Mouse (Mus musculus) hindbrain, embryonic 15.5 days (tissue): ENCODE data around the gene Pank3. TPM values are rescaled to one million over a fixed set of nuclear protein-coding genes. Genes with fewer than 3 reads are reported as not detected.
"Not testable (repeated sequence)": the region's sequence is repeated elsewhere in the genome, so short reads cannot be mapped to it uniquely, and the experiment has no call there.

ENCODE experiments used
- ATAC-seq: fragments of 200-750 bp; cut with Nextera tagmentation; 2 replicates; pipeline ENCODE4 v1.8.0; 2017; ENCODE audit warnings: low read depth, moderate number of reproducible peaks, moderate TSS enrichment; ENCODE audit not compliant: low FRiP score
- H3K27ac ChIP-seq: fragments of 300-500 bp; sonication (generic); replicated peaks from 2 replicates; pipeline ENCODE4 v1.5.1; 2015; ENCODE audit warnings: mild to moderate bottlenecking, inconsistent platforms
- H3K27me3 ChIP-seq: fragments of 300-500 bp; sonication (generic); 2 replicates; pipeline ENCODE4 v1.6.1; 2015; ENCODE audit warnings: control low read depth, inconsistent platforms
- H3K36me3 ChIP-seq: fragments of 300-500 bp; sonication (generic); 2 replicates; pipeline ENCODE4 v1.6.1; 2015; ENCODE audit warnings: control low read depth, inconsistent platforms
- H3K4me1 ChIP-seq: fragments of 300-500 bp; sonication (generic); replicated peaks from 2 replicates; pipeline ENCODE4 v1.6.1; 2015; ENCODE audit warnings: control low read depth, inconsistent platforms
- H3K4me2 ChIP-seq: fragments of 300-500 bp; sonication (generic); 2 replicates; pipeline ENCODE4 v1.6.1; 2015; ENCODE audit warnings: moderate library complexity, mild to moderate bottlenecking, inconsistent platforms
- H3K4me3 ChIP-seq: fragments of 300-500 bp; sonication (generic); 2 replicates; pipeline ENCODE4 v1.5.1; 2015; ENCODE audit warnings: mild to moderate bottlenecking, inconsistent platforms
- H3K9ac ChIP-seq: fragments of 300-500 bp; sonication (generic); 2 replicates; pipeline ENCODE4 v1.6.1; 2015; ENCODE audit warnings: inconsistent platforms
- H3K9me3 ChIP-seq: fragments of 300-500 bp; sonication (generic); 2 replicates; pipeline ENCODE4 v1.6.1; 2016; ENCODE audit warnings: control low read depth, inconsistent platforms
- WGBS: fragments of 180-500 bp; shearing (Covaris S2); methylation state at CpG from one replicate; pipeline ENCODE4 v1.1.7; 2015; 5-methylcytosine and 5-hydroxymethylcytosine counted together
- polyA plus RNA-seq: library from polyadenylated mRNA; unstranded; fragments of >200 nt; fragmentation: Nextera tagmentation; extraction: Ambion mirVana; gene quantifications from 2 replicates; pipeline ENCODE4 v1.2.1, GENCODE M21; 2015

Gene Pank3
- polyA plus RNA-seq, 1 experiment from 2014 or later, result 20.4 TPM

GRCm38 (mm10) chr11:35783038-35783437, 13.8 kb downstream of the Pank3 start:
- no peak overlapping the region for H3K9ac ChIP-seq
- H3K27ac ChIP-seq, result no peak overlapping the region
- no peak for ATAC-seq
- H3K9me3 ChIP-seq, result no peaks in the 10 kb centered on the region
- H3K4me1 ChIP-seq, result no peaks in the 10 kb centered on the region
- no peak overlapping the region for H3K4me2 ChIP-seq
- no peaks in the 10 kb centered on the region for H3K27me3 ChIP-seq
- 90% methylated on average over 5 of the region's 5 CpGs for WGBS
- peaks cover 61% of the 10 kb centered on the region for H3K36me3 ChIP-seq
- no peak overlapping the region for H3K4me3 ChIP-seq

DNA sequence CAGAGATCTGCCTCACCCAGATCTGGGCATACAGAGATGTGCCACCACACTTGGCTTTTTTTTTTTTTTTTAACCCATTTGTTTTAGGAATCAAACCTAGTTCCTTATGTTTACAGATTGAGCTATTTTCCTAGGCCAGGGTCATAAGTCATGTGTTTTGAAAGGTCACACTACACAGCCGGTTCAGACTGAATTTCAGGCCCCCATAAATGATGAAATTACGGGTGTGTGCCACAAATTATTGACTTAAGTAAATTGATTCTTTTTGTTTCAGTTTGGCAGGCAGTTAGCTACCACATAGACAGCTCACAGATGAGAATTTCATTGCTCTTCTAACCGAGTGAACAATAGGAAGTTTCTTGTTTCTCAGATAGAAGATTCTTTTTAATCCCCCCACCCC, 14.7 kb downstream of the Pank3 start:
- ATAC-seq, result no peak

DNA sequence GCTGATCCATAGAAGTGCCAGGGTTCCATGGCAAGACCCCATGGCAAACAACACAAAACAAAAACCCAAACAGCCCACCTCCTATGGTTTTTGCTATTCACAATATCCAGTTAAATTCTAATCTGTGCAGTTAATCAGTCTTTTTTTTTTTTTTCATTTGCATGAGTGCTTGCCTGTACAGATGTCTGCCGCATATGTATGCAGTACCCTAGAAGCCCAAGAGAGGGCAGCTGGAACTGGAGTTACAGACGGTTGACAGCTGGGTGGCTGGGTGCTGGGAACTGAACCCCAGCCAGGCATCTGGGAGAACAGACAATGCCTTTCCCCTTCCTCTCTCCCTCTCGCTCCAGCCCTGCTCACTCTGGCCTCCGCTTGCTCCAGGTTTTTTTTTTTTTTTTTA, 15.3 kb downstream of the Pank3 start:
- Histone ChIP-seq H3K4me3 (no peak overlapping the region), H3K9me3 (no peaks in the 10 kb centered on the region), H3K4me1 (no peaks in the 10 kb centered on the region), H3K27ac (no peak overlapping the region), H3K36me3 (peaks cover 46% of the 10 kb centered on the region), H3K9ac (no peak overlapping the region), H3K4me2 (no peak overlapping the region), H3K27me3 (no peaks in the 10 kb centered on the region)
- ATAC-seq, result no peak
- 96% methylated on average over 4 of the region's 4 CpGs for WGBS

More for the DNA sequence above, 14.7 kb downstream of the Pank3 start:
- no peaks in the 10 kb centered on the region for H3K27me3 ChIP-seq
- H3K4me3 ChIP-seq, result no peak overlapping the region
- no peak overlapping the region for H3K27ac ChIP-seq
- H3K4me1 ChIP-seq, result no peaks in the 10 kb centered on the region
- H3K9me3 ChIP-seq, result no peaks in the 10 kb centered on the region
- peaks cover 52% of the 10 kb centered on the region for H3K36me3 ChIP-seq
- no peak overlapping the region for H3K9ac ChIP-seq
- H3K4me2 ChIP-seq, result no peak overlapping the region
- WGBS, result 90% methylated on average over 3 of the region's 3 CpGs

DNA sequence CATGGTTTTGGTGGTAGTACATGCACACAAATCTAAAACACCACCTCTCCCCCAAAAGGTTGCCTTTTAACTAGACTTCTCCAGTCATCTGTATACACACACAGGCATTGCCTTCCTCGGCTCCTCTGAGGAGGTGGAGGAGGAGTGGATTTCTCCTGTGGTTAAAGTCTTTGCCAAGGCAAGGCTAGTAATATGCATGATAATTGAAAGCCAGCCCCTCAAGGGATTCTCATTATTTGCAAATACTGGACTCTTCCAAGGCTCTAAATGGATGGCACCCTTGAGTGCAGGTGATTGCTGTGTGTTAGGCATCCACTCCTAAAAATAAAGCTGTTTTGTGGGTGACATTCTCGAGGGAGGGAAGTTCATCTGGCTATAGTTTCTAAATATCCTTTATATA, 19.2 kb downstream of the Pank3 start:
- WGBS, result 48% methylated on average over 2 of the region's 2 CpGs
- no peak overlapping the region for H3K4me3 ChIP-seq
- H3K4me2 ChIP-seq, result no peak overlapping the region
- no peak overlapping the region for H3K9ac ChIP-seq
- H3K9me3 ChIP-seq, result no peaks in the 10 kb centered on the region
- no peaks in the 10 kb centered on the region for H3K27me3 ChIP-seq
- no peaks in the 10 kb centered on the region for H3K4me1 ChIP-seq
- H3K36me3 ChIP-seq, result peaks cover 36% of the 10 kb centered on the region
- no peak for ATAC-seq
- H3K27ac ChIP-seq, result no peak overlapping the region

DNA sequence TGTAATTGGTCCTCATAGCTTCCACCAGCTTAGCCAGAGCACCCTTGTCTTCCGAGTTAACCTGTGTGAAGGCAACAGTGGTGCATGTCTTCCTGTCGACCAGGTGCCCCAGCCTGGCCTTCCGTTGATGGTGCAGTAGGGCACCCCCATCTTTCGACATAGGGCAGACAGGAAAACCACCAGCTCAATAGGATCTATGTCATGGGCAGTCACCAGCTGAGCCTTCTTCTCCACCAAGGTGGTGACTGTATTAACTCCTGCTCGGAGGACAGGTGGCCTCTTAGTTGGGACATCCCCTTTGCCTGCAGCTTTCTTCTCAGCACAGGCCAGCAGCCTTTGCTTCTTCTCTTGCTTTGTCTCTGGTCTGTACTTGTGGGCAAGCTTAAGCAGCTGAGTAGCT, 23.5 kb downstream of the Pank3 start:
- H3K4me2 ChIP-seq, H3K4me3 ChIP-seq, H3K27ac ChIP-seq, ATAC-seq, H3K9me3 ChIP-seq, H3K27me3 ChIP-seq, H3K9ac ChIP-seq: not testable (repeated sequence)
- Histone ChIP-seq H3K36me3 (peaks cover 11% of the 10 kb centered on the region), H3K4me1 (peaks cover 19% of the 10 kb centered on the region)
- WGBS, result 84% methylated on average over 5 of the region's 5 CpGs

GRCm38 (mm10) chr11:35797751-35798494, 28.6 kb downstream of the Pank3 start:
- Histone ChIP-seq H3K36me3 (no peaks in the 10 kb centered on the region), H3K27ac (peak overlapping the region; percentile 92), H3K4me1 (peaks cover 28% of the 10 kb centered on the region), H3K9ac (peak overlapping the region; percentile 84), H3K4me2 (peak overlapping the region; percentile 80), H3K4me3 (peak overlapping the region; percentile 73), H3K9me3 (no peaks in the 10 kb centered on the region), H3K27me3 (0 out of 2 replicates have a peak, but pooled peaks cover 7% of the 10 kb centered on the region)
- WGBS, result 2% methylated on average over 75 of the region's 86 CpGs
- peak; percentile 80 for ATAC-seq

DNA sequence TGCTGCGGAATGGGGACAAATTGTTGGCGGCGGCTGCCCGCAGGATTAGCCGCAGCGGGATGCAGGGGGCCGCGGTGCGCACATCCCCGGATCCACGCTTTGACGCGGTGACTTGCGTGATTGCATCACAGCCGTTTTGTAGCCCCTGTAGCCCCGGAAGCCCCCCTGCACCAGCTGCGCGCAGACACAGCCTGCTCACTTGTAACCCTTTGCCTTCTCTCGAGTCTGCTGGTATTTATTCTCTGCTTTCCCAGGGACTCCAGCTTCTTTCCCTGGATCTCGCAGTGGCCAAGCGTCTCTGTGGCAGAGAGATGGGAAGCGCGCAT, 29.2 kb downstream of the Pank3 start:
- Histone ChIP-seq H3K27me3 (0 out of 2 replicates have a peak, but pooled peaks cover 7% of the 10 kb centered on the region), H3K4me3 (peak overlapping the region; percentile 73), H3K4me2 (peak overlapping the region; percentile 80), H3K27ac (peak overlapping the region; percentile 92), H3K36me3 (no peaks in the 10 kb centered on the region), H3K4me1 (peaks cover 28% of the 10 kb centered on the region), H3K9me3 (no peaks in the 10 kb centered on the region), H3K9ac (peak overlapping the region; percentile 84)
- WGBS, result 1% methylated on average over 23 of the region's 23 CpGs
- peak; percentile 95 for ATAC-seq

- Histone ChIP-seq H3K4me2 (peak within 1 kb of the TSS; percentile 80), H3K27me3 (0 out of 2 replicates have a peak, but pooled peaks cover 7% of the 10 kb centered on the region), H3K9me3 (no peaks in the 10 kb centered on the region), H3K4me1 (peaks cover 28% of the 10 kb centered on the region), H3K27ac (peak within 1 kb of the TSS; percentile 92), H3K36me3 (no peaks in the 10 kb centered on the region), H3K4me3 (peak within 1 kb of the TSS; percentile 73), H3K9ac (peak within 1 kb of the TSS; percentile 84)
- WGBS, result 9% methylated on average over 11 of the region's 11 CpGs
- ATAC-seq, result 0 out of 2 replicates have a peak, but pooled peaks have one; percentile 40
Observed at GRCm38 (mm10) chr11:35798874-35799273, 29.6 kb downstream of the Pank3 start, which contains the start of gene Fbll1. Gene Fbll1 (minus strand): TSS chr11:35798884.

GRCm38 (mm10) chr11:35801332-35801731, 32.0 kb downstream of the Pank3 start:
- H3K9ac ChIP-seq, result no peak overlapping the region
- no peak for ATAC-seq
- H3K4me3 ChIP-seq, result no peak overlapping the region
- no peaks in the 10 kb centered on the region for H3K36me3 ChIP-seq
- 0 out of 2 replicates have a peak, but pooled peaks cover 3% of the 10 kb centered on the region for H3K27me3 ChIP-seq
- WGBS, result 81% methylated on average over 5 of the region's 5 CpGs
- no peak overlapping the region for H3K27ac ChIP-seq
- H3K4me2 ChIP-seq, result no peak overlapping the region
- no peaks in the 10 kb centered on the region for H3K9me3 ChIP-seq
- peaks cover 23% of the 10 kb centered on the region for H3K4me1 ChIP-seq

GRCm38 (mm10) chr11:35811458-35811857, 42.2 kb downstream of the Pank3 start:
- H3K4me2 ChIP-seq, result no peak overlapping the region
- no peaks in the 10 kb centered on the region for H3K4me1 ChIP-seq
- 86% methylated on average over 10 of the region's 10 CpGs for WGBS
- H3K9me3 ChIP-seq, result no peaks in the 10 kb centered on the region
- H3K9ac ChIP-seq, result no peak overlapping the region
- no peaks in the 10 kb centered on the region for H3K27me3 ChIP-seq
- H3K36me3 ChIP-seq, result peaks cover 88% of the 10 kb centered on the region
- ATAC-seq, result no peak
- no peak overlapping the region for H3K4me3 ChIP-seq
- no peak overlapping the region for H3K27ac ChIP-seq

DNA sequence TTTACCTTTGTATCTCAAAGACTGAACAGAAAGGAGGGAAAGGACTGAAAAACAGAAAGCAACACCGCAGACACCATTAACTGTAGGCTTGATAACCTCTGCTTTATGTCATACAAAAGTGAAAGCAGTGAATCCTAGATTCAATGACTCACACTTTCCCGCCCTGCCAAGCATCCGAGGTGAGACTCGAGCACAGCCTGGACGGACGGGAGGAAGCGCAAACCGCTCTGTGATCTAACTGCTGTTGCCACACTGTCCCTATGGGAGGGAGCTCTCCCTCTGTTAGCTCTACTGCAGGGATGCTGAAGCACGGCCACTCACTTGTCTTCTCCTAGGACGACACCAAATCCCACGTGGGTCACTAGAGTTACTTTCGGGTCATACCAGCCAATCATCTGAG, 47.0 kb downstream of the Pank3 start:
- H3K27ac ChIP-seq, result no peak overlapping the region
- 94% methylated on average over 12 of the region's 12 CpGs for WGBS
- peaks cover 89% of the 10 kb centered on the region for H3K36me3 ChIP-seq
- H3K4me3 ChIP-seq, result no peak overlapping the region
- H3K4me2 ChIP-seq, result no peak overlapping the region
- H3K9me3 ChIP-seq, result no peaks in the 10 kb centered on the region
- no peaks in the 10 kb centered on the region for H3K4me1 ChIP-seq
- no peak overlapping the region for H3K9ac ChIP-seq
- no peak for ATAC-seq
- H3K27me3 ChIP-seq, result no peaks in the 10 kb centered on the region

DNA sequence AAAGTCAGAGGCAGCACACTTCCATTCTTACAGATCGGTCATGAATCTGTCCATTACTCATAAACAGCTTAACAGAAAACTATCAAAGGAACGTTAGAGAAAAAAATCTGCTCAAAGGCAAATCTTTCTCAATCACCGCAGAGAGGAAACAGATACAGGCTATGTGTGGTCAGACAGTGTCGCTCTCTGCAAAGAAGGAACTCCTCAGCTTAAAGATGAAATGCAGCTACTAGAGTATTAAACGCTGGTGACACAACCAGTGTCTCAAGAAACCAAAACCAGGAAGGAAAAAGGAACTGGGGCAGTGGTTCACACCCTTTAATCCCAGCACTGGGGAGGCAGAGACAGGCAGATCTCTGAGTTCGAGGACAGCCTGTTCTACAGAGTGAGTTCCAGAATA, 58.4 kb downstream of the Pank3 start:
- no peaks in the 10 kb centered on the region for H3K9me3 ChIP-seq
- H3K9ac ChIP-seq, result no peak overlapping the region
- peaks cover 6% of the 10 kb centered on the region for H3K4me1 ChIP-seq
- H3K27ac ChIP-seq, result no peak overlapping the region
- WGBS, result 96% methylated on average over 6 of the region's 6 CpGs
- H3K4me2 ChIP-seq, result no peak overlapping the region
- H3K27me3 ChIP-seq, result no peaks in the 10 kb centered on the region
- peaks cover 75% of the 10 kb centered on the region for H3K36me3 ChIP-seq
- H3K4me3 ChIP-seq, result no peak overlapping the region
- no peak for ATAC-seq

GRCm38 (mm10) chr11:35832139-35832538, 62.9 kb downstream of the Pank3 start:
- peaks cover 40% of the 10 kb centered on the region for H3K36me3 ChIP-seq
- no peak overlapping the region for H3K4me2 ChIP-seq
- peaks cover 17% of the 10 kb centered on the region for H3K4me1 ChIP-seq
- ATAC-seq, result no peak
- 85% methylated on average over 4 of the region's 4 CpGs for WGBS
- H3K9me3 ChIP-seq, result no peaks in the 10 kb centered on the region
- H3K27me3 ChIP-seq, result no peaks in the 10 kb centered on the region
- H3K9ac ChIP-seq, result no peak overlapping the region
- no peak overlapping the region for H3K4me3 ChIP-seq
- H3K27ac ChIP-seq, result no peak overlapping the region
